Mouse (Mus musculus) cerebellum, adult 2 months (tissue): ENCODE measurements around the gene Gstm4.

Experiments used
- CTCF ChIP-seq: fragments of 200-500 bp; IDR thresholded peaks from 2 replicates; pipeline ENCODE4 v1.5.1; 2011; ENCODE audit warnings: low read depth, mild to moderate bottlenecking, control low read depth, low read length, moderate library complexity, borderline replicate concordance; ENCODE audit not compliant: insufficient read depth
- POLR2A ChIP-seq: fragments of 200-500 bp; IDR thresholded peaks from 2 replicates; pipeline ENCODE4 v1.6.1; 2011; ENCODE audit warnings: low read length, control low read depth, borderline replicate concordance; ENCODE audit not compliant: insufficient read depth

DNA sequence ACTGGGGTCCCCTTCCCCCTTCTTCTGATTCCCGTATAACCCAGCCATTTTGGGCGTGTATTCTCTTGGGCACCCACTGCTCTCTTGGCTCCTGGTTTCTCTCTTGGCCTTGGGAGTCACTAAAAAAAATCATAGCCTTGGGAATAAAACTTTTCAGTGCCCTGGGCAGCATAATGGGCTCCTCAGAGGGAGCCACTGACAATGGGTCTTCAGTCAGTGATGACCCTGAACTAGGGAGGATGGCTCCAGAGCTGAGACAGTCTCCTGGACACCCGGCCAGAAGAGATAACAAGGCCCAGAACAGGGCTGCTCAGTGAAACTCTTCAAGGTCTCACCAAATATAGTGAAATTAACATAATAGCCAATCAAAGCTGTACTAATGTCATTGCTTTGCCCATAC lies 46.1 kb downstream of the Gstm4 start:
- TF ChIP-seq CTCF (no peak), POLR2A (no peak)
